In the genomic region with DNA sequence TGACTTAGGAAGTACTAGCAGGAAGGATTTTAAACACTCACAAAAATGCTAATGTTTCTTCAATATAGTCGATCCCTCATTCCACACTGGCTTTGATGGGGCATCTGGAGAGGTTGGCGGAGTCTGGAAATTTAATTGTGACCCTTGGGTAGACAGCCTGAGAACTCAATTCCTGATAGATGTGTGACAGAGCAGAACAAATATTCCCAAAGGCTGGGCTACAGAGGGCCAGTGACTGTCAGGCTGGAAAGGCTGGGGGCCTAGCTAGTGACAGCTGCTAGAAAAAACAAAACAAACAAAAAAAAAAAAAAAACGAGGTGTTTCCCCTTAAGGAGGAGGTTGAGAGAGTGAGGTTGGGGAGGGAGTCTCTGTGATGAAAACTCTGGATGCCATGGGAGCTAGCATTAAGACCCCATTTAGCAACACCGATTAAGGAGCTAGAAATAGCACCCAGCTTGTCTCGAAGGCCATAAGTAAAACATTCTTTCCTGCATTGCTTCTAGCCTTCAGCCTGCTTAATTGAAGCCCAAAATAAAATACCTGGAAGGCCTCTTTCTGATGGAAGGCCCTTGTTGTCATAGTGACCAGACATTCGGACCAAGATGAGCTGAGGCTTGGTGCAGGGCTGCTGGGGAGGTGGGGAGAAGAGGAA, we compare ENCODE assay signal across 14 mouse cellular contexts.
DNase-seq lines count a peak whose midpoint lies in the region; ATAC-seq lines count a peak whose summit lies in the region.
"Had no signal": no experiment of that assay in that cellular context is flagged by ENCODE, and none has a peak within 500 bp of the region (broad histone marks: within the 10 kb centered on the region; RNA-seq: fewer than 3 reads in every experiment).

No protein-coding gene starts in this region.

- ATAC-seq in heart, embryonic 16.5 days (replicated peaks; ENCODE audit: extremely low read depth, insufficient read depth, low FRiP score), result peak; percentile 35; the same call in 1 of the 2 replicates
- peak; percentile 70 for ATAC-seq in forebrain, embryonic 12.5 days (ENCODE audit: low FRiP score)
- ATAC-seq in hindbrain, embryonic 13.5 days (ENCODE audit: low FRiP score), result no peak
- ATAC-seq in midbrain, embryonic 15.5 days (replicated peaks), result 0 out of 2 replicates have a peak, but pooled peaks have one; percentile 38
- ATAC-seq: intestine, postnatal 0 days; Patski had no signal

- H3K4me3 ChIP-seq in heart, embryonic 16.5 days (ENCODE audit: low read length), result no peak overlapping the region
- no peak overlapping the region for H3K4me3 ChIP-seq in forebrain, embryonic 12.5 days (replicated peaks)
- no peak overlapping the region for H3K4me3 ChIP-seq in hindbrain, embryonic 13.5 days
- H3K4me3 ChIP-seq in midbrain, embryonic 15.5 days, result no peak overlapping the region

- intact Hi-C loops in left cerebral cortex, postnatal 14 days (cut with DNase I), result no loop called here

- WGBS in heart, embryonic 16.5 days, result 34% methylated on average over 6 of the region's 6 CpGs
- 29% methylated on average over 6 of the region's 6 CpGs for WGBS in forebrain, embryonic 12.5 days
- 17% methylated on average over 6 of the region's 6 CpGs for WGBS in hindbrain, embryonic 13.5 days
- 16% methylated on average over 6 of the region's 6 CpGs for WGBS in midbrain, embryonic 15.5 days

- no peaks in the 10 kb centered on the region for H3K36me3 ChIP-seq in heart, embryonic 16.5 days (ENCODE audit: control insufficient read depth, insufficient read depth)
- no peaks in the 10 kb centered on the region; the same call in 1 of the 2 replicates for H3K36me3 ChIP-seq in forebrain, embryonic 12.5 days (replicated peaks)
- no peaks in the 10 kb centered on the region; the same call in 1 of the 2 replicates for H3K36me3 ChIP-seq in hindbrain, embryonic 13.5 days
- no peaks in the 10 kb centered on the region for H3K36me3 ChIP-seq in midbrain, embryonic 15.5 days (replicated peaks)

- no peaks in the 10 kb centered on the region for H3K9me3 ChIP-seq in heart, embryonic 16.5 days (replicated peaks; ENCODE audit: control insufficient read depth, low read length)
- no peaks in the 10 kb centered on the region for H3K9me3 ChIP-seq in forebrain, embryonic 12.5 days
- H3K9me3 ChIP-seq in hindbrain, embryonic 13.5 days, result no peaks in the 10 kb centered on the region
- no peaks in the 10 kb centered on the region for H3K9me3 ChIP-seq in midbrain, embryonic 15.5 days

- peak overlapping the region; percentile 95 for H3K27ac ChIP-seq in heart, embryonic 16.5 days (ENCODE audit: low read length)
- H3K27ac ChIP-seq in forebrain, embryonic 12.5 days, result peak overlapping the region; percentile 59
- H3K27ac ChIP-seq in hindbrain, embryonic 13.5 days, result peak overlapping the region; percentile 75
- H3K27ac ChIP-seq in midbrain, embryonic 15.5 days, result peak overlapping the region; percentile 65

- H3K4me2 ChIP-seq in heart, embryonic 16.5 days (ENCODE audit: low read depth, low read length), result peak overlapping the region; percentile 31; the same call in 1 of the 2 replicates
- H3K4me2 ChIP-seq in forebrain, embryonic 12.5 days, result no peak overlapping the region
- H3K4me2 ChIP-seq in hindbrain, embryonic 13.5 days, result no peak overlapping the region
- no peak overlapping the region for H3K4me2 ChIP-seq in midbrain, embryonic 15.5 days
- H3K4me2 ChIP-seq: lung, embryonic 14.5 days had no signal

- no peak for DNase-seq in heart, adult 18-20 months
- DNase-seq in left cerebral cortex, postnatal 14 days (ENCODE audit: low spot score in 2 of 2), result no peak
- no peak for DNase-seq in urinary bladder, postnatal 4 days (ENCODE audit: low spot score in 2 of 2)
- DNase-seq: adrenal gland, adult 8-10 months; cerebellum, adult 11 months; layer of hippocampus, adult 9-11 months; left cerebral cortex, postnatal 4 days; lung, embryonic 14.5 days had no signal

- H3K27me3 ChIP-seq in heart, embryonic 16.5 days (ENCODE audit: control insufficient read depth, insufficient read depth, low read length), result no peaks in the 10 kb centered on the region
- no peaks in the 10 kb centered on the region for H3K27me3 ChIP-seq in forebrain, embryonic 12.5 days
- no peaks in the 10 kb centered on the region for H3K27me3 ChIP-seq in hindbrain, embryonic 13.5 days
- H3K27me3 ChIP-seq in midbrain, embryonic 15.5 days (replicated peaks), result no peaks in the 10 kb centered on the region
- H3K27me3 ChIP-seq: Patski had no signal

- peaks cover 70% of the 10 kb centered on the region for H3K4me1 ChIP-seq in heart, embryonic 16.5 days (ENCODE audit: control insufficient read depth, insufficient read depth, low read length)
- H3K4me1 ChIP-seq in forebrain, embryonic 12.5 days, result peaks cover 56% of the 10 kb centered on the region
- peaks cover 72% of the 10 kb centered on the region for H3K4me1 ChIP-seq in hindbrain, embryonic 13.5 days (replicated peaks)
- peaks cover 29% of the 10 kb centered on the region for H3K4me1 ChIP-seq in midbrain, embryonic 15.5 days

- H3K9ac ChIP-seq in heart, embryonic 16.5 days (ENCODE audit: low read length), result peak overlapping the region; percentile 45
- no peak overlapping the region for H3K9ac ChIP-seq in forebrain, embryonic 12.5 days
- 0 out of 2 replicates have a peak overlapping the region, but pooled peaks have one; percentile 19 for H3K9ac ChIP-seq in hindbrain, embryonic 13.5 days
- H3K9ac ChIP-seq in midbrain, embryonic 15.5 days, result no peak overlapping the region
- H3K9ac ChIP-seq: lung, embryonic 14.5 days had no signal

Comparison
In these comparisons a context has a peak if more than half of its experiments do, and no peak if none do; other contexts are left out.
1. H3K9ac ChIP-seq: peak in heart, embryonic 16.5 days (single experiment) and hindbrain, embryonic 13.5 days (single experiment); none in forebrain, embryonic 12.5 days (single experiment) and midbrain, embryonic 15.5 days (single experiment).
2. Peak in every context shown above with its lines, with median percentiles within 50 percentile points of each other: H3K27ac ChIP-seq.